Mouse (Mus musculus) large intestine, adult 2 months (tissue): Measurements from ENCODE around the gene Olfr70. TPM values are rescaled to one million over a fixed set of nuclear protein-coding genes. Genes with fewer than 3 reads are reported as not detected.

ENCODE experiments used
- DNase-seq: peaks from one replicate; pipeline ENCODE4 v3.0.0-alpha.2; 2012; ENCODE audit warnings: low read depth, low spot score
- WGBS: fragments of 180-500 bp; shearing (Covaris S2); methylation state at CpG from one replicate; pipeline ENCODE4 v1.1.7; 2018; 5-methylcytosine and 5-hydroxymethylcytosine counted together
- polyA plus RNA-seq: library from polyadenylated mRNA; depleted of rRNA; stranded (reverse); fragments of >200 nt; gene quantifications from 2 replicates; pipeline ENCODE4 v1.2.3, GENCODE M21; 2012; rRNA removed

Gene Olfr70
- polyA plus RNA-seq = not detected in 2 replicates

GRCm38 (mm10) chr4:43700707-43701106, at the start of gene Olfr70:
Gene Olfr70 (minus strand): TSS chr4:43700807.
- DNase-seq = no peak
- WGBS = 71% methylated on average over 6 of the region's 6 CpGs

GRCm38 (mm10) chr4:43745187-43745586, 44.6 kb upstream of the Olfr70 start:
- no peak for DNase-seq

GRCm38 (mm10) chr4:43743099-43743498, 42.5 kb upstream of the Olfr70 start:
- WGBS = 38% methylated on average over 1 of the region's 1 CpGs
- DNase-seq = no peak

More at GRCm38 (mm10) chr4:43745187-43745586, 44.6 kb upstream of the Olfr70 start:
- WGBS = 13% methylated on average over 6 of the region's 6 CpGs

GRCm38 (mm10) chr4:43742637-43743036, 42.0 kb upstream of the Olfr70 start:
- no peak for DNase-seq
- WGBS = 39% methylated on average over 4 of the region's 4 CpGs

- 31% methylated on average over 5 of the region's 5 CpGs for WGBS
- no peak for DNase-seq
Measured at GRCm38 (mm10) chr4:43741526-43741925, 40.9 kb upstream of the Olfr70 start.

GRCm38 (mm10) chr4:43738989-43739674, 38.5 kb upstream of the Olfr70 start:
- DNase-seq = no peak

GRCm38 (mm10) chr4:43737144-43737543, 36.5 kb upstream of the Olfr70 start:
- no peak for DNase-seq
- 73% methylated on average over 6 of the region's 6 CpGs for WGBS

More at GRCm38 (mm10) chr4:43738989-43739674, 38.5 kb upstream of the Olfr70 start:
- 43% methylated on average over 8 of the region's 8 CpGs for WGBS

- 80% methylated on average over 5 of the region's 5 CpGs for WGBS
Measured at GRCm38 (mm10) chr4:43733186-43733585, 32.6 kb upstream of the Olfr70 start.

GRCm38 (mm10) chr4:43732171-43732570, 31.6 kb upstream of the Olfr70 start:
- DNase-seq = no peak
- 11% methylated on average over 1 of the region's 1 CpGs for WGBS

More at GRCm38 (mm10) chr4:43733186-43733585, 32.6 kb upstream of the Olfr70 start:
- DNase-seq = no peak

GRCm38 (mm10) chr4:43730750-43731297, 30.2 kb upstream of the Olfr70 start:
- DNase-seq = no peak
- WGBS = 66% methylated on average over 21 of the region's 21 CpGs

GRCm38 (mm10) chr4:43729794-43730550, 29.4 kb upstream of the Olfr70 start, which contains the start of gene Spaar:
Gene Spaar (plus strand): TSS chr4:43730034.
- DNase-seq = no peak
- 53% methylated on average over 14 of the region's 14 CpGs for WGBS

- 59% methylated on average over 3 of the region's 3 CpGs for WGBS
- DNase-seq = no peak
Measured at GRCm38 (mm10) chr4:43729126-43729525, 28.5 kb upstream of the Olfr70 start.

GRCm38 (mm10) chr4:43728576-43728954, 28.0 kb upstream of the Olfr70 start:
- 6% methylated on average over 5 of the region's 5 CpGs for WGBS
- peak; percentile 11 for DNase-seq

- no peak for DNase-seq
- 58% methylated on average over 7 of the region's 7 CpGs for WGBS
Measured at GRCm38 (mm10) chr4:43727718-43728575, 27.3 kb upstream of the Olfr70 start.

GRCm38 (mm10) chr4:43726995-43727394, 26.4 kb upstream of the Olfr70 start, which contains the start of gene Hrct1:
Gene Hrct1 (plus strand): TSS chr4:43727188.
- peak; percentile 35 for DNase-seq

GRCm38 (mm10) chr4:43726228-43726993, 25.8 kb upstream of the Olfr70 start:
- DNase-seq = no peak
- WGBS = 45% methylated on average over 12 of the region's 12 CpGs

More at GRCm38 (mm10) chr4:43726995-43727394, 26.4 kb upstream of the Olfr70 start, which contains the start of gene Hrct1:
- 15% methylated on average over 3 of the region's 3 CpGs for WGBS

- DNase-seq = no peak
- WGBS = 40% methylated on average over 1 of the region's 1 CpGs
Measured at GRCm38 (mm10) chr4:43724764-43725163, 24.2 kb upstream of the Olfr70 start.

GRCm38 (mm10) chr4:43722191-43722590, 21.6 kb upstream of the Olfr70 start:
- DNase-seq = no peak
- WGBS = 86% methylated on average over 4 of the region's 4 CpGs
